ENCODE assay signal across 12 mouse cellular contexts in the genomic region with DNA sequence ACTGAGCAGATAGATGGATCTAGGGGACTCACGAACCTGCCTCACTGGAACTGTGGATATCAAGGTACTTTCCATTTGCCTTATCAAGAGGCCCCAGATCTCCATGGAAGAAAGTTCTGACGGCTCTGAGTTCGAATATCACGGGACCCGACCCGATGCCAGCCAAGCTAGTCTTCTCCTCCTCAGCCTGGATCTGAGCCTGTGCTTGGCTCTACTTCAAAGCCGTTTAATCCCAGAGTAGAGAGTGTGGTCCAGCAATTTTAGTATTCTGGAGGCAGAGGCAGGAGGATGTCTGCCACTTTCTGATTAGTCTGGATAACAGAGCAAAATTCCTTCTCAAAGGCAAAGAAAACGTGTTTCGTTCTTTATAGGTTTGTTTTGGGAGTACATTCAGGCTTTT.
"Had no signal": no experiment of that assay in that cellular context is flagged by ENCODE, and none has a peak within 500 bp of the region (broad histone marks: within the 10 kb centered on the region; RNA-seq: fewer than 3 reads in every experiment).

No protein-coding gene starts in this region.

- DNase-seq: left cerebral cortex, postnatal 4 days; liver; liver, embryonic 13.5 days; liver, postnatal 0 days; lung, adult 18-20 months; lung, adult 2 months; lung, embryonic 14.5 days; lung, postnatal 10 days; lung, postnatal 14 days; lung, postnatal 36 days; lung, postnatal 4 days; midbrain, embryonic 14.5 days had no signal
